Mouse (Mus musculus) bone marrow, adult 2 months (tissue): Measurements from ENCODE around the gene Cenpl.

Source experiments
- CTCF ChIP-seq: fragments of 200-500 bp; IDR thresholded peaks from 2 replicates; pipeline ENCODE4 v1.5.1; 2011; ENCODE audit warnings: low read length, control low read depth; ENCODE audit not compliant: control insufficient read depth, insufficient read depth
- POLR2A ChIP-seq: fragments of 200-500 bp; IDR thresholded peaks from 2 replicates; pipeline ENCODE4 v1.6.1; 2011; ENCODE audit warnings: low read depth, mild to moderate bottlenecking, control low read depth, low read length, borderline replicate concordance; ENCODE audit not compliant: control insufficient read depth

DNA sequence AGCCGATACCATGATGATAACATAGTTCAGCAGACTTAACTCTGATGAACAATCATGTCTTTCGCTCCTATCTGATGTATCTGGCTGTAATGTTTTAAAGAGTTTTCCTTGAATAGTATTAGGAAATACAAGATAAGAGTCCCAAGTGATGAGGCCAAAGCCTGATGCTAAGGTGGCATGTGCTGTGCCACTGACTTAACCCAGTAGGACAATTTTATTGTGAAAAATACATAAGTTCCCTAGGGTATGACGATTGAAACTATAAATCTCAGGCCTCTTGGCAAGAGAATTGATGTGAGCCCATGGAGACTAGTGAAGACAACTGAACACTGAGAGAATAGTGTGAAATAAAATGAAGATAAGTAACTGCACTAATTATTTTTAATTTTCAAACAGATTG lies 32.9 kb upstream of the Cenpl start:
- TF ChIP-seq CTCF = no peak
- TF ChIP-seq POLR2A = no peak
